Mouse (Mus musculus) midbrain, embryonic 15.5 days (tissue): ENCODE results near the gene Gm15080. TPM values are rescaled to one million over a fixed set of nuclear protein-coding genes. Genes with fewer than 3 reads are reported as not detected.
"Not testable (repeated sequence)": the region's sequence is repeated elsewhere in the genome, so short reads cannot be mapped to it uniquely, and the experiment has no call there.

ENCODE experiments used
- ATAC-seq: fragments of 200-750 bp; cut with Nextera tagmentation; replicated peaks from 2 replicates; pipeline ENCODE4 v1.8.0; 2017; ENCODE audit warnings: moderate TSS enrichment
- H3K27ac ChIP-seq: fragments of 300-500 bp; sonication (generic); 2 replicates; pipeline ENCODE4 v1.5.1; 2015; ENCODE audit warnings: mild to moderate bottlenecking, inconsistent platforms
- H3K27me3 ChIP-seq: fragments of 300-500 bp; sonication (generic); replicated peaks from 2 replicates; pipeline ENCODE4 v1.6.1; 2015; ENCODE audit warnings: inconsistent platforms
- H3K36me3 ChIP-seq: fragments of 300-500 bp; sonication (generic); replicated peaks from 2 replicates; pipeline ENCODE4 v1.6.1; 2015; ENCODE audit warnings: inconsistent platforms
- H3K4me1 ChIP-seq: fragments of 300-500 bp; sonication (generic); 2 replicates; pipeline ENCODE4 v1.6.1; 2015; ENCODE audit warnings: inconsistent platforms
- H3K4me2 ChIP-seq: fragments of 300-500 bp; sonication (generic); 2 replicates; pipeline ENCODE4 v1.6.1; 2015; ENCODE audit warnings: inconsistent platforms, mild to moderate bottlenecking, moderate library complexity
- H3K4me3 ChIP-seq: fragments of 300-500 bp; sonication (generic); 2 replicates; pipeline ENCODE4 v1.5.1; 2015; ENCODE audit warnings: mild to moderate bottlenecking, inconsistent platforms
- H3K9ac ChIP-seq: fragments of 300-500 bp; sonication (generic); 2 replicates; pipeline ENCODE4 v1.6.1; 2015; ENCODE audit warnings: mild to moderate bottlenecking, inconsistent platforms
- H3K9me3 ChIP-seq: fragments of 300-500 bp; sonication (generic); 2 replicates; pipeline ENCODE4 v1.6.1; 2016; ENCODE audit warnings: inconsistent platforms
- WGBS: fragments of 180-500 bp; shearing (Covaris S2); methylation state at CpG from one replicate; pipeline ENCODE4 v1.1.7; 2015; ENCODE audit warnings: mixed read lengths; 5-methylcytosine and 5-hydroxymethylcytosine counted together
- polyA plus RNA-seq: library from polyadenylated mRNA; unstranded; fragments of >200 nt; fragmentation: Nextera tagmentation; extraction: Ambion mirVana; gene quantifications from 2 replicates; pipeline ENCODE4 v1.2.1, GENCODE M21; 2015

The Gm15080 gene
- not detected in 2 replicates for polyA plus RNA-seq

DNA sequence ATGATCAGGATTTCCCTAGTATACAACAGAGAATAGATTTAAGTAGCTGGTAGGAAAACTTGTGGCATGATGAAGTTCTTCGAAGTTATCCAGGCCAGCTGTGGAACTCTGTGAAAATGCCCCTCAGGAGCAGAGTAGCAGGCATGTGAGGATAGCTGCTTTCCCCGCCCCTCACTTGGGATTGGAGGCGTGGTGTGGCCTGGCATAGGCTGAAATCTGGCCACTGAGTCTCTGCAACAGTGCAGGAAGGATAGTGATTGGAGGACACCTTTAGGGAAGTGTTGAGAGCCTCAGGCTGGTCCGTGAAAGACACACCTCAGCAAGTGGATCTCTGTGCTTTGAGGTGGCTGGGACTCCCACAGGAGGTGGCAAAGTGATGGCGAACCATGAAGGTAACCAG, at the start of gene Gm15080:
TSS of gene Gm15080 (plus strand) at position 301 of the 400 bp plus-strand sequence.
- H3K4me2 ChIP-seq, H3K4me1 ChIP-seq, H3K9ac ChIP-seq, H3K27ac ChIP-seq, H3K9me3 ChIP-seq, H3K36me3 ChIP-seq, H3K4me3 ChIP-seq, ATAC-seq, H3K27me3 ChIP-seq: not testable (repeated sequence)
- WGBS, result 90% methylated on average over 2 of the region's 5 CpGs

Other genes starting within 250 kb of the Gm15080 start
- not detected in 2 replicates for gene Gm15128, start 227.0 kb upstream of the Gm15080 start, polyA plus RNA-seq
- gene Gm15107, start 187.7 kb downstream of the Gm15080 start, polyA plus RNA-seq, result not detected in 2 replicates